Mouse (Mus musculus): ENCODE measurements at regions not wholly inside any gene's neighbourhood (a gene's known extent, or its start where the extent isn't known, plus 50 kb on each side); places are given as distances from the start of the nearest gene placed in this dataset.

- WGBS = 30% methylated on average over 2 of the region's 2 CpGs
- no peaks in the 10 kb centered on the region for H3K9me3 ChIP-seq (ENCODE audit: control insufficient read depth, low read length)
- no peak overlapping the region for H3K4me3 ChIP-seq (ENCODE audit: low read depth, low read length)
- no peaks in the 10 kb centered on the region for H3K27me3 ChIP-seq (ENCODE audit: control insufficient read depth, insufficient read depth, low read length)
- no peaks in the 10 kb centered on the region for H3K4me1 ChIP-seq (ENCODE audit: control insufficient read depth, insufficient read depth, low read length)
- no peak overlapping the region for H3K27ac ChIP-seq (ENCODE audit: low read depth, low read length)
- peak; percentile 80 for ATAC-seq (ENCODE audit: low read depth)
- H3K36me3 ChIP-seq (ENCODE audit: control insufficient read depth, insufficient read depth, low read length) = no peaks in the 10 kb centered on the region
- H3K9ac ChIP-seq (replicated peaks; ENCODE audit: low read depth, low read length) = no peak overlapping the region
- H3K4me2 ChIP-seq (ENCODE audit: low read depth, low read length) = no peak overlapping the region
Observed at GRCm38 (mm10) chr5:7539812-7540645, 195.5 kb upstream of the Zfp804b start.

GRCm38 (mm10) chr5:7540646-7541038 lies 196.1 kb upstream of the Zfp804b start:
- Histone ChIP-seq H3K4me3 (ENCODE audit: low read depth, low read length) (no peak overlapping the region), H3K27ac (ENCODE audit: low read depth, low read length) (no peak overlapping the region), H3K4me2 (ENCODE audit: low read depth, low read length) (no peak overlapping the region), H3K9ac (replicated peaks; ENCODE audit: low read depth, low read length) (no peak overlapping the region), H3K4me1 (ENCODE audit: control insufficient read depth, insufficient read depth, low read length) (no peaks in the 10 kb centered on the region), H3K36me3 (ENCODE audit: control insufficient read depth, insufficient read depth, low read length) (no peaks in the 10 kb centered on the region), H3K27me3 (ENCODE audit: control insufficient read depth, insufficient read depth, low read length) (no peaks in the 10 kb centered on the region), H3K9me3 (ENCODE audit: control insufficient read depth, low read length) (no peaks in the 10 kb centered on the region)
- peak; percentile 44 for ATAC-seq (ENCODE audit: low read depth)
- WGBS = 65% methylated on average over 4 of the region's 4 CpGs

GRCm38 (mm10) chr5:7543857-7544256 lies 199.3 kb upstream of the Zfp804b start:
- peak; percentile 55; the same call in 1 of the 2 replicates for ATAC-seq (ENCODE audit: low read depth)
- no peak overlapping the region for H3K4me2 ChIP-seq (ENCODE audit: low read depth, low read length)

GRCm38 (mm10) chr5:7580413-7580812 lies 235.9 kb upstream of the Zfp804b start:
- no peaks in the 10 kb centered on the region for H3K36me3 ChIP-seq (ENCODE audit: control insufficient read depth, insufficient read depth, low read length)
- H3K9ac ChIP-seq (replicated peaks; ENCODE audit: low read depth, low read length) = no peak overlapping the region
- H3K4me3 ChIP-seq (ENCODE audit: low read depth, low read length) = no peak overlapping the region
- no peak overlapping the region for H3K27ac ChIP-seq (ENCODE audit: low read depth, low read length)
- no peaks in the 10 kb centered on the region for H3K9me3 ChIP-seq (ENCODE audit: control insufficient read depth, low read length)
- 70% methylated on average over 2 of the region's 2 CpGs for WGBS
- H3K27me3 ChIP-seq (ENCODE audit: control insufficient read depth, insufficient read depth, low read length) = no peaks in the 10 kb centered on the region
- H3K4me1 ChIP-seq (ENCODE audit: control insufficient read depth, insufficient read depth, low read length) = no peaks in the 10 kb centered on the region
- no peak for ATAC-seq (ENCODE audit: low read depth)
- H3K4me2 ChIP-seq (ENCODE audit: low read depth, low read length) = no peak overlapping the region

More at GRCm38 (mm10) chr5:7543857-7544256, 199.3 kb upstream of the Zfp804b start:
- H3K27ac ChIP-seq (ENCODE audit: low read depth, low read length) = no peak overlapping the region
- no peak overlapping the region for H3K9ac ChIP-seq (replicated peaks; ENCODE audit: low read depth, low read length)
- H3K27me3 ChIP-seq (ENCODE audit: control insufficient read depth, insufficient read depth, low read length) = no peaks in the 10 kb centered on the region
- no peaks in the 10 kb centered on the region for H3K4me1 ChIP-seq (ENCODE audit: control insufficient read depth, insufficient read depth, low read length)
- H3K9me3 ChIP-seq (ENCODE audit: control insufficient read depth, low read length) = no peaks in the 10 kb centered on the region
- no peak overlapping the region for H3K4me3 ChIP-seq (ENCODE audit: low read depth, low read length)
- WGBS = 38% methylated on average over 3 of the region's 3 CpGs
- no peaks in the 10 kb centered on the region for H3K36me3 ChIP-seq (ENCODE audit: control insufficient read depth, insufficient read depth, low read length)

GRCm38 (mm10) chr5:7586547-7586946 lies 242.0 kb upstream of the Zfp804b start:
- Histone ChIP-seq H3K27me3 (ENCODE audit: control insufficient read depth, insufficient read depth, low read length) (no peaks in the 10 kb centered on the region), H3K4me2 (ENCODE audit: low read depth, low read length) (no peak overlapping the region), H3K9me3 (ENCODE audit: control insufficient read depth, low read length) (no peaks in the 10 kb centered on the region), H3K27ac (ENCODE audit: low read depth, low read length) (no peak overlapping the region), H3K36me3 (ENCODE audit: control insufficient read depth, insufficient read depth, low read length) (no peaks in the 10 kb centered on the region), H3K4me3 (ENCODE audit: low read depth, low read length) (no peak overlapping the region), H3K9ac (replicated peaks; ENCODE audit: low read depth, low read length) (no peak overlapping the region), H3K4me1 (ENCODE audit: control insufficient read depth, insufficient read depth, low read length) (no peaks in the 10 kb centered on the region)
- no peak for ATAC-seq (ENCODE audit: low read depth)

GRCm38 (mm10) chr5:7600418-7600817 lies 255.9 kb upstream of the Zfp804b start:
- H3K4me1 ChIP-seq (ENCODE audit: control insufficient read depth, insufficient read depth, low read length) = no peaks in the 10 kb centered on the region
- H3K4me2 ChIP-seq (ENCODE audit: low read depth, low read length) = no peak overlapping the region
- H3K27ac ChIP-seq (ENCODE audit: low read depth, low read length) = no peak overlapping the region
- 85% methylated on average over 1 of the region's 1 CpGs for WGBS
- H3K27me3 ChIP-seq (ENCODE audit: control insufficient read depth, insufficient read depth, low read length) = no peaks in the 10 kb centered on the region
- H3K4me3 ChIP-seq (ENCODE audit: low read depth, low read length) = no peak overlapping the region
- H3K9me3 ChIP-seq (ENCODE audit: control insufficient read depth, low read length) = no peaks in the 10 kb centered on the region
- no peaks in the 10 kb centered on the region for H3K36me3 ChIP-seq (ENCODE audit: control insufficient read depth, insufficient read depth, low read length)
- no peak overlapping the region for H3K9ac ChIP-seq (replicated peaks; ENCODE audit: low read depth, low read length)
- ATAC-seq (ENCODE audit: low read depth) = no peak

- ATAC-seq (ENCODE audit: low read depth) = no peak
- Histone ChIP-seq H3K36me3 (ENCODE audit: control insufficient read depth, insufficient read depth, low read length) (no peaks in the 10 kb centered on the region), H3K4me3 (ENCODE audit: low read depth, low read length) (no peak overlapping the region), H3K4me1 (ENCODE audit: control insufficient read depth, insufficient read depth, low read length) (no peaks in the 10 kb centered on the region), H3K9me3 (ENCODE audit: control insufficient read depth, low read length) (no peaks in the 10 kb centered on the region), H3K27ac (ENCODE audit: low read depth, low read length) (no peak overlapping the region), H3K9ac (replicated peaks; ENCODE audit: low read depth, low read length) (no peak overlapping the region), H3K4me2 (ENCODE audit: low read depth, low read length) (no peak overlapping the region), H3K27me3 (ENCODE audit: control insufficient read depth, insufficient read depth, low read length) (no peaks in the 10 kb centered on the region)
Observed at GRCm38 (mm10) chr5:7607517-7607916, 263.0 kb upstream of the Zfp804b start.

- Histone ChIP-seq H3K4me2 (ENCODE audit: low read depth, low read length) (no peak overlapping the region), H3K27ac (ENCODE audit: low read depth, low read length) (no peak overlapping the region), H3K27me3 (ENCODE audit: control insufficient read depth, insufficient read depth, low read length) (no peaks in the 10 kb centered on the region), H3K9ac (replicated peaks; ENCODE audit: low read depth, low read length) (no peak overlapping the region), H3K36me3 (ENCODE audit: control insufficient read depth, insufficient read depth, low read length) (no peaks in the 10 kb centered on the region), H3K9me3 (ENCODE audit: control insufficient read depth, low read length) (no peaks in the 10 kb centered on the region), H3K4me1 (ENCODE audit: control insufficient read depth, insufficient read depth, low read length) (no peaks in the 10 kb centered on the region), H3K4me3 (ENCODE audit: low read depth, low read length) (no peak overlapping the region)
- ATAC-seq (ENCODE audit: low read depth) = no peak
- 84% methylated on average over 2 of the region's 2 CpGs for WGBS
Observed at GRCm38 (mm10) chr5:7607924-7608323, 263.4 kb upstream of the Zfp804b start.

GRCm38 (mm10) chr5:7655280-7655679 lies 305.0 kb upstream of the Steap4 start:
- Histone ChIP-seq H3K4me2 (ENCODE audit: low read depth, low read length) (no peak overlapping the region), H3K9ac (replicated peaks; ENCODE audit: low read depth, low read length) (no peak overlapping the region), H3K36me3 (ENCODE audit: control insufficient read depth, insufficient read depth, low read length) (no peaks in the 10 kb centered on the region), H3K27ac (ENCODE audit: low read depth, low read length) (no peak overlapping the region), H3K9me3 (ENCODE audit: control insufficient read depth, low read length) (no peaks in the 10 kb centered on the region), H3K4me3 (ENCODE audit: low read depth, low read length) (no peak overlapping the region), H3K27me3 (ENCODE audit: control insufficient read depth, insufficient read depth, low read length) (no peaks in the 10 kb centered on the region), H3K4me1 (ENCODE audit: control insufficient read depth, insufficient read depth, low read length) (no peaks in the 10 kb centered on the region)
- ATAC-seq (ENCODE audit: low read depth) = no peak
- 69% methylated on average over 2 of the region's 2 CpGs for WGBS
